Mouse (Mus musculus) liver, adult 2 months (tissue): ENCODE measurements at regions not wholly inside any gene's neighbourhood (a gene's known extent, or its start where the extent isn't known, plus 50 kb on each side); places are given as distances from the start of the nearest gene placed in this dataset.

Experiments used
- DNase-seq: peaks from one replicate; pipeline ENCODE4 v3.0.0-alpha.2; 2011; ENCODE audit warnings: low read depth, low spot score; ENCODE audit errors: extremely low read depth
- H3K27ac ChIP-seq: fragments of 200-500 bp; replicated peaks from 2 replicates; pipeline ENCODE4 v1.5.1; 2012; ENCODE audit warnings: low read depth, mild to moderate bottlenecking, control low read depth, inconsistent platforms, low read length; ENCODE audit not compliant: insufficient read depth
- H3K27me3 ChIP-seq: fragments of 200-500 bp; 2 replicates; pipeline ENCODE4 v1.6.1; 2012; ENCODE audit warnings: mild to moderate bottlenecking, moderate library complexity, low read length, inconsistent platforms; ENCODE audit not compliant: control insufficient read depth, insufficient read depth
- H3K36me3 ChIP-seq: fragments of 200-500 bp; 2 replicates; pipeline ENCODE4 v1.6.1; 2012; ENCODE audit warnings: low read length, inconsistent platforms; ENCODE audit not compliant: control insufficient read depth, insufficient read depth
- H3K4me1 ChIP-seq: fragments of 200-500 bp; 2 replicates; pipeline ENCODE4 v1.6.1; 2011; ENCODE audit warnings: low read length; ENCODE audit not compliant: control insufficient read depth, insufficient read depth
- H3K4me3 ChIP-seq: fragments of 200-500 bp; 2 replicates; pipeline ENCODE4 v1.5.1; 2011; ENCODE audit warnings: low read depth, mild to moderate bottlenecking, control low read depth, low read length, moderate library complexity; ENCODE audit not compliant: insufficient read depth
- H3K79me2 ChIP-seq: fragments of 200-500 bp; 2 replicates; pipeline ENCODE4 v1.6.1; 2012; ENCODE audit warnings: inconsistent platforms, mild to moderate bottlenecking, low read length, moderate library complexity; ENCODE audit not compliant: control insufficient read depth, insufficient read depth
- H3K9ac ChIP-seq: fragments of 200-500 bp; 2 replicates; pipeline ENCODE4 v1.6.1; 2012; ENCODE audit warnings: low read depth, mild to moderate bottlenecking, control low read depth, inconsistent platforms, low read length
- CTCF ChIP-seq: fragments of 200-500 bp; IDR thresholded peaks from 2 replicates; pipeline ENCODE4 v1.5.1; 2011; ENCODE audit warnings: low read depth, low read length, control low read depth
- POLR2A ChIP-seq: fragments of 200-500 bp; IDR thresholded peaks from 2 replicates; pipeline ENCODE4 v1.6.1; 2011; ENCODE audit warnings: low read length, control low read depth; ENCODE audit not compliant: insufficient read depth; ENCODE audit errors: extremely low read depth
- WGBS: fragments of 180-500 bp; shearing (Covaris S2); methylation state at CpG from one replicate; pipeline ENCODE4 v1.1.7; 2018; 5-methylcytosine and 5-hydroxymethylcytosine counted together

- no peaks in the 10 kb centered on the region for H3K4me1 ChIP-seq
- H3K4me3 ChIP-seq, result no peak overlapping the region
- no peaks in the 10 kb centered on the region for H3K36me3 ChIP-seq
- no peaks in the 10 kb centered on the region for H3K27me3 ChIP-seq
- peak; percentile 48 for DNase-seq
- H3K79me2 ChIP-seq, result no peaks in the 10 kb centered on the region
- WGBS, result 33% methylated on average over 9 of the region's 9 CpGs
- no peak overlapping the region for H3K27ac ChIP-seq
- H3K9ac ChIP-seq, result no peak overlapping the region
- TF ChIP-seq CTCF (peak; percentile 96), POLR2A (no peak)
Measured at GRCm38 (mm10) chr15:54070005-54070634, 185.4 kb downstream of the Gm7489 start.

- no peak overlapping the region for H3K9ac ChIP-seq
- H3K36me3 ChIP-seq, result no peaks in the 10 kb centered on the region
- no peak overlapping the region for H3K27ac ChIP-seq
- no peak for DNase-seq
- TF ChIP-seq CTCF (no peak), POLR2A (no peak)
- H3K4me3 ChIP-seq, result no peak overlapping the region
- no peaks in the 10 kb centered on the region for H3K4me1 ChIP-seq
- no peaks in the 10 kb centered on the region for H3K79me2 ChIP-seq
- 69% methylated on average over 8 of the region's 8 CpGs for WGBS
- no peaks in the 10 kb centered on the region for H3K27me3 ChIP-seq
Measured at GRCm38 (mm10) chr15:54071732-54072131, 187.0 kb downstream of the Gm7489 start.

GRCm38 (mm10) chr15:54091301-54091700, 206.6 kb downstream of the Gm7489 start:
- Histone ChIP-seq H3K4me3 (no peak overlapping the region), H3K4me1 (no peaks in the 10 kb centered on the region), H3K9ac (no peak overlapping the region), H3K36me3 (no peaks in the 10 kb centered on the region), H3K27ac (no peak overlapping the region), H3K27me3 (no peaks in the 10 kb centered on the region), H3K79me2 (no peaks in the 10 kb centered on the region)
- 79% methylated on average over 1 of the region's 1 CpGs for WGBS
- TF ChIP-seq POLR2A (no peak), CTCF (no peak)
- DNase-seq, result no peak

- Histone ChIP-seq H3K4me3 (no peak overlapping the region), H3K27ac (no peak overlapping the region), H3K79me2 (no peaks in the 10 kb centered on the region), H3K36me3 (no peaks in the 10 kb centered on the region), H3K9ac (no peak overlapping the region), H3K27me3 (no peaks in the 10 kb centered on the region), H3K4me1 (no peaks in the 10 kb centered on the region)
- TF ChIP-seq POLR2A (no peak), CTCF (no peak)
- DNase-seq, result no peak
- 74% methylated on average over 3 of the region's 3 CpGs for WGBS
Measured at GRCm38 (mm10) chr15:54092386-54092785, 207.7 kb downstream of the Gm7489 start.

GRCm38 (mm10) chr15:54097498-54097897, 212.8 kb downstream of the Gm7489 start:
- TF ChIP-seq CTCF, result no peak
- Histone ChIP-seq H3K4me1 (no peaks in the 10 kb centered on the region), H3K36me3 (no peaks in the 10 kb centered on the region), H3K4me3 (no peak overlapping the region), H3K79me2 (no peaks in the 10 kb centered on the region), H3K27ac (no peak overlapping the region), H3K27me3 (no peaks in the 10 kb centered on the region), H3K9ac (no peak overlapping the region)
- no peak for DNase-seq
- WGBS, result 72% methylated on average over 2 of the region's 2 CpGs

- Histone ChIP-seq H3K9ac (no peak overlapping the region), H3K79me2 (no peaks in the 10 kb centered on the region), H3K4me3 (no peak overlapping the region), H3K36me3 (no peaks in the 10 kb centered on the region), H3K27ac (no peak overlapping the region), H3K27me3 (no peaks in the 10 kb centered on the region), H3K4me1 (no peaks in the 10 kb centered on the region)
- no peak for TF ChIP-seq POLR2A
- no peak for TF ChIP-seq CTCF
- WGBS, result 71% methylated on average over 2 of the region's 2 CpGs
- no peak for DNase-seq
Measured at GRCm38 (mm10) chr15:54112406-54112805, 227.7 kb downstream of the Gm7489 start.
